Mouse (Mus musculus) Patski (cell line): ENCODE measurements around the gene Pogk. TPM values are rescaled to one million over a fixed set of nuclear protein-coding genes. Genes with fewer than 3 reads are reported as not detected.

Experiments
- ATAC-seq: fragments of 100-300 bp; one replicate; pipeline ENCODE4 v1.8.0; 2021
- CTCF ChIA-PET: fragments of 350-600 bp; sonication (Branson Sonifier 250); formaldehyde crosslinking; loops from one replicate; lab custom pipeline; 2022; ENCODE audit warnings: inconsistent platforms; lab: Charles Lee
- POLR2A ChIA-PET: fragments of 350-600 bp; sonication (Branson Sonifier 250); formaldehyde crosslinking; loops from one replicate; lab custom pipeline; 2022; ENCODE audit warnings: antibody characterized with exemption, inconsistent platforms; lab: Charles Lee
- DNase-seq: peaks from one replicate; pipeline ENCODE4 v3.0.0-alpha.2; 2011; ENCODE audit warnings: low read depth, low spot score
- H3K27me3 ChIP-seq: fragments of 371-371 bp; one replicate; pipeline ENCODE4 v1.5.1; 2021
- CTCF ChIP-seq: fragments of 100-300 bp; IDR thresholded peaks from one replicate; pipeline ENCODE4 v1.5.1; 2021
- in situ Hi-C: fragments of 300-500 bp; cut with MboI; formaldehyde crosslinking; loops from 3 replicates; pipeline ENCODE4 v1.11.1; 2018; ENCODE audit warnings: low pct_unique_long_range_greater_than_20kb, mixed read lengths
- polyA plus RNA-seq: library from polyadenylated mRNA; unstranded; gene quantifications from one replicate; pipeline ENCODE4 v1.2.3, GENCODE M21; 2021

The Pogk gene
- polyA plus RNA-seq, 1 experiment from 2014 or later: 26.2 TPM

GRCm38 (mm10) chr1:166349751-166350150, 59.9 kb downstream of the Pogk start:
- POLR2A ChIA-PET: no interaction called here
- no peak for DNase-seq

GRCm38 (mm10) chr1:166349341-166349740, 60.3 kb downstream of the Pogk start:
- no peak for ATAC-seq
- in situ Hi-C loops: loop anchor here (10.0 kb wide), 1 partner anchor 555 kb away; no protein-coding TSS in a partner anchor
- no peak for TF ChIP-seq CTCF

More at GRCm38 (mm10) chr1:166349751-166350150, 59.9 kb downstream of the Pogk start:
- CTCF ChIA-PET: no interaction called here
- ATAC-seq: no peak
- in situ Hi-C loops: loop anchor here (10.0 kb wide), 1 partner anchor 555 kb away; no protein-coding TSS in a partner anchor
- TF ChIP-seq CTCF: no peak
- peaks cover 13% of the 10 kb centered on the region for H3K27me3 ChIP-seq

GRCm38 (mm10) chr1:166346906-166347305, 62.8 kb downstream of the Pogk start:
- POLR2A ChIA-PET: no interaction called here
- H3K27me3 ChIP-seq: peaks cover 28% of the 10 kb centered on the region
- in situ Hi-C loops: loop anchor here (10.0 kb wide), 1 partner anchor 552 kb away; no protein-coding TSS in a partner anchor
- no peak for TF ChIP-seq CTCF
- CTCF ChIA-PET: no interaction called here
- no peak for ATAC-seq
- DNase-seq: no peak

More at GRCm38 (mm10) chr1:166349341-166349740, 60.3 kb downstream of the Pogk start:
- DNase-seq: no peak
- peaks cover 17% of the 10 kb centered on the region for H3K27me3 ChIP-seq
- ChIA-PET CTCF (interaction anchor here (1.3 kb wide), 1 partner anchor 11 kb away, joined by 5 read pairs; no protein-coding TSS in a partner anchor), POLR2A (interaction anchor here (0.6 kb wide), 1 partner anchor 12 kb away, joined by 3 read pairs; no protein-coding TSS in a partner anchor)

- ATAC-seq (no peak), DNase-seq (no peak)
- H3K27me3 ChIP-seq: peaks cover 31% of the 10 kb centered on the region
- POLR2A ChIA-PET: no interaction called here
- no peak for TF ChIP-seq CTCF
- in situ Hi-C loops: loop anchor here (10.0 kb wide), 1 partner anchor 551 kb away; no protein-coding TSS in a partner anchor
- CTCF ChIA-PET: no interaction called here
Measured at GRCm38 (mm10) chr1:166345602-166346001, 64.1 kb downstream of the Pogk start.

GRCm38 (mm10) chr1:166344300-166345077, 65.2 kb downstream of the Pogk start:
- ChIA-PET CTCF (no interaction called here), POLR2A (no interaction called here)
- no peak for TF ChIP-seq CTCF
- DNase-seq (no peak), ATAC-seq (no peak)
- in situ Hi-C loops: loop anchor here (10.0 kb wide), 1 partner anchor 550 kb away; no protein-coding TSS in a partner anchor
- H3K27me3 ChIP-seq: peaks cover 31% of the 10 kb centered on the region

- DNase-seq (no peak), ATAC-seq (no peak)
- CTCF ChIA-PET: no interaction called here
- POLR2A ChIA-PET: no interaction called here
- no peak for TF ChIP-seq CTCF
- peaks cover 31% of the 10 kb centered on the region for H3K27me3 ChIP-seq
- in situ Hi-C loops: loop anchor here (10.0 kb wide), 1 partner anchor 549 kb away; no protein-coding TSS in a partner anchor
Measured at GRCm38 (mm10) chr1:166343586-166343985, 66.1 kb downstream of the Pogk start.

GRCm38 (mm10) chr1:166342539-166342938, 67.1 kb downstream of the Pogk start:
- peaks cover 37% of the 10 kb centered on the region for H3K27me3 ChIP-seq
- DNase-seq (no peak), ATAC-seq (no peak)
- in situ Hi-C loops: loop anchor here (10.0 kb wide), 1 partner anchor 548 kb away; no protein-coding TSS in a partner anchor
- no peak for TF ChIP-seq CTCF
- ChIA-PET POLR2A (no interaction called here), CTCF (no interaction called here)

- TF ChIP-seq CTCF: no peak
- no peak for ATAC-seq
- no peak for DNase-seq
- in situ Hi-C loops: loop anchor here (10.0 kb wide), 1 partner anchor 547 kb away; no protein-coding TSS in a partner anchor
- peaks cover 38% of the 10 kb centered on the region for H3K27me3 ChIP-seq
- POLR2A ChIA-PET: no interaction called here
- CTCF ChIA-PET: no interaction called here
Measured at GRCm38 (mm10) chr1:166342060-166342459, 67.6 kb downstream of the Pogk start.

GRCm38 (mm10) chr1:166339110-166339509, 70.6 kb downstream of the Pogk start:
- peaks cover 31% of the 10 kb centered on the region for H3K27me3 ChIP-seq
- ChIA-PET POLR2A (interaction anchor here (0.7 kb wide), 1 partner anchor 723 kb away, joined by 3 read pairs; no protein-coding TSS in a partner anchor), CTCF (no interaction called here)
- TF ChIP-seq CTCF: no peak
- no peak for DNase-seq
- in situ Hi-C loops: no loop called here
- ATAC-seq: no peak

Other genes starting within 250 kb of the Pogk start
- not detected for gene Mael, start 171.1 kb downstream of the Pogk start, polyA plus RNA-seq
- gene Ildr2, start 155.7 kb downstream of the Pogk start, polyA plus RNA-seq: 4.2 TPM
- gene Tada1, start 30.8 kb downstream of the Pogk start, polyA plus RNA-seq: 34.7 TPM
- not detected for gene Gm4846, start 87.7 kb upstream of the Pogk start, polyA plus RNA-seq
- not detected for gene Gm4847, start 237.8 kb upstream of the Pogk start, polyA plus RNA-seq